Mouse (Mus musculus) G1E (cell line): ENCODE data around the gene Ube2d2b.

Experiments used
- CTCF ChIP-seq: IDR thresholded peaks from 2 replicates; pipeline ENCODE4 v1.5.1; 2012; ENCODE audit warnings: low read depth, low read length, inconsistent platforms, mixed read lengths
- POLR2AphosphoS5 ChIP-seq: IDR thresholded peaks from 2 replicates; pipeline ENCODE4 v1.6.1; 2012; ENCODE audit warnings: low read depth, low read length, inconsistent platforms; ENCODE audit not compliant: insufficient replicate concordance
- TAL1 ChIP-seq: conservative IDR thresholded peaks from 2 replicates; pipeline ENCODE4 v1.6.1; 2012; ENCODE audit warnings: low read depth, low read length, inconsistent platforms, mixed read lengths

DNA sequence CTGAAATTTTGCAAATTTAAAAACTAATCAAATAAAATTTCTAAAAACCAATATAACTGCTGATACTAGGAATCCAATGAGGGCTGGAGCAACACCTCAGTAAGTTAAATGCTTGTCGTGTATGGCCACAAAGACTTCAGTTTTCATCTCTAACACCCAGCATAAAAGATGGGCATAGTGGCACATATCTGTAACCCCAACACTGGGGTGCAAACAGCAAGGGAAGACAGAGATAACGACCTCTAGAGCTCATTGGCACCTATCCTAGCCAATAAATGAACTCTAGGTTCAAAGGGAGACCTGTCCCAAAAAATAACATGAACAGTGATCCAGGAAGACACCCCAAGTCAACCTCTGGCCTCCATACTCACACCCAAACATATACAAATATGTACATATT lies 37.9 kb upstream of the Ube2d2b start:
- no peak for TF ChIP-seq CTCF
- TF ChIP-seq POLR2AphosphoS5, result no peak
- TF ChIP-seq TAL1, result no peak
